Mouse (Mus musculus): ENCODE measurements around the gene Agpat2. TPM values are rescaled to one million over a fixed set of nuclear protein-coding genes. Genes with fewer than 3 reads are reported as not detected.

Gene Agpat2
- polyA plus RNA-seq, 1 experiment from 2014 or later = 32.9 TPM

DNA sequence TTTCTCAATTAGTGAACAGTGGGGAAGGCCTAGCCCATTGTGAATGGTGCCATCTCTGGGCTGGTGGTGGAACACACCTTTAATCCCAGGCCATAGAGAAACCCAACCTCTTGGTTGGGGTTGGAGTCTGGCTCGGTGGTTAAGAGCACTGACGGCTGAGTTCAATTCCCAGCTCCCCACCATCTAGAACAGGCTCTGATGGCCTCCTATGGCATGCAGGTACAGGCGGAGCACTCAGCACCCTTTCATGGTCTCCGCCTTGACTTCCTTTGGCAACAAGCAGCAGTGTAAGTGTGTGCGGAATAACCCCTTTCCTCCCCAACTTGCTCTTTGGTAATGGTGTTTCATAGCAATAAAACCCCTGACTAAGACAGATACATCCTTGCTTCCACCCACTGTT is 34.4 kb upstream of the Agpat2 start:
- H3K4me2 ChIP-seq = peak overlapping the region; percentile 72

DNA sequence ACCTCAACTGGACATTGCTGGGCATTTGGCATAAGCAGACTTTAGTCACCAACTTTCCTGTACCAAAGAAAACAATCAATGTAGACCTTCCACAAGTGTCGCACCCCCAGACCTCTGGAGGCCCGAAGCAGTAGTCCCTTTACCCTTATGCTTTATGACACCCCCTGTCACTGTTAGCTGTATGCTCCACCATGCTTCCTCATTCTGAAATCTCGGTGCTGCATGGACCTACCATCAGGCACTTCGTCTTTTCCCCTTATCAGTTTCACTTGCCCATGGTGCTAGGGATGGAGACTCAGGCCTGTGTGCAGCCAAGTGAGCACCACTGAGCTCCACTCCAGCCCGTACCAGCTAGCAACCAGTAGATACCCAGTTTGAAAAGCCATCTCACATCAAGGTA is 33.8 kb upstream of the Agpat2 start:
- ATAC-seq (ENCODE audit: insufficient read depth) = no peak
- Histone ChIP-seq H3K4me3 (ENCODE audit: low read depth, low read length) (peak overlapping the region; percentile 85), H3K4me1 (ENCODE audit: insufficient read depth) (peaks cover 10% of the 10 kb centered on the region), H3K9ac (peak overlapping the region; percentile 99), H3K9me3 (ENCODE audit: low read depth, low read length) (no peaks in the 10 kb centered on the region), H3K27me3 (ENCODE audit: insufficient read depth, low read length) (no peaks in the 10 kb centered on the region), H3K36me3 (ENCODE audit: insufficient read depth) (peaks cover 50% of the 10 kb centered on the region), H3K4me2 (peak overlapping the region; percentile 72), H3K27ac (ENCODE audit: low read depth) (no peak overlapping the region; the same call in 1 of the 2 replicates)
- TF ChIP-seq CTCF (IDR thresholded peaks at IDR 0.05; ENCODE audit: low read depth) = no peak
- DNase-seq = no peak
- WGBS = 72% methylated on average over 5 of the region's 5 CpGs

More for the DNA sequence above, 34.4 kb upstream of the Agpat2 start:
- no peak for TF ChIP-seq CTCF (IDR thresholded peaks at IDR 0.05; ENCODE audit: low read depth)
- peak overlapping the region; percentile 99 for H3K9ac ChIP-seq
- H3K36me3 ChIP-seq (ENCODE audit: insufficient read depth) = peaks cover 48% of the 10 kb centered on the region
- H3K9me3 ChIP-seq (ENCODE audit: low read depth, low read length) = no peaks in the 10 kb centered on the region
- WGBS = 63% methylated on average over 5 of the region's 5 CpGs
- H3K27ac ChIP-seq (ENCODE audit: low read depth) = no peak overlapping the region
- no peak for DNase-seq
- H3K4me3 ChIP-seq (ENCODE audit: low read depth, low read length) = peak overlapping the region; percentile 85
- ATAC-seq (ENCODE audit: insufficient read depth) = no peak
- H3K27me3 ChIP-seq (ENCODE audit: insufficient read depth, low read length) = no peaks in the 10 kb centered on the region
- peaks cover 10% of the 10 kb centered on the region for H3K4me1 ChIP-seq (ENCODE audit: insufficient read depth)

DNA sequence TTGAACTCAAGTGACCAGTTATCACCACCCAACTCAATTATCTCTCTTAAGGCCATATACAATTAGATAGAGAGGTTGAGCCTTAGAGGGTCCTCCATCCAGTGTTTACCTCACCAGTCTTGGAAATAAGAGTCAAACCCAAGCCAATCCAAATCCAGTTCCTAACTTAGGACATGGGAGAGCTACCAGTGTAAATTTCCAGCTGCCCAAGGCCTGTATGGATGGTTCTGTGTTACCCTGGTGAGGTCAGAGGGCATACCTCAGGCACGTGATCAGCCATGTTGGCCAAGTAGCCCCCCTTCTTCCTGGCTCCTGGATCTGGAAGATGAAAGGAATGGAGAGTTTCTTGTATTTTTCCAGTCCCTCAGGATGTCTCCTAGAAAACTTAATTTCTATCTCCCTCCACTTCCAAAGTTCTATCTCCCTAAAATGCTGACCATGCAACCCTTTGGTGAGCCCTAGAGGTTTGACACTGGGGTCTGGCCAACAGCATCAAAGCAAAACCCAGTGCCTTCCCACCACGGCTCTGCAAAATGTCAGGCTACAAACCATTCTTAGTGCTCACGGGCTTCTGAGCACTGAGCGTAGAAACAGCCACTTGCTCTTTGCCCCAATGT is 33.2 kb upstream of the Agpat2 start:
- peaks cover 50% of the 10 kb centered on the region for H3K36me3 ChIP-seq (ENCODE audit: insufficient read depth)
- H3K9ac ChIP-seq = 0 out of 2 replicates have a peak overlapping the region, but pooled peaks have one; percentile 99
- ATAC-seq (ENCODE audit: insufficient read depth) (no peak), DNase-seq (no peak)
- WGBS = 70% methylated on average over 4 of the region's 4 CpGs
- no peak for TF ChIP-seq CTCF (IDR thresholded peaks at IDR 0.05; ENCODE audit: low read depth)
- H3K9me3 ChIP-seq (ENCODE audit: low read depth, low read length) = no peaks in the 10 kb centered on the region
- H3K27ac ChIP-seq (ENCODE audit: low read depth) = no peak overlapping the region
- peaks cover 10% of the 10 kb centered on the region for H3K4me1 ChIP-seq (ENCODE audit: insufficient read depth)
- peak overlapping the region; percentile 72; the same call in 1 of the 2 replicates for H3K4me2 ChIP-seq
- no peaks in the 10 kb centered on the region for H3K27me3 ChIP-seq (ENCODE audit: insufficient read depth, low read length)
- peak overlapping the region; percentile 85; the same call in 1 of the 2 replicates for H3K4me3 ChIP-seq (ENCODE audit: low read depth, low read length)

DNA sequence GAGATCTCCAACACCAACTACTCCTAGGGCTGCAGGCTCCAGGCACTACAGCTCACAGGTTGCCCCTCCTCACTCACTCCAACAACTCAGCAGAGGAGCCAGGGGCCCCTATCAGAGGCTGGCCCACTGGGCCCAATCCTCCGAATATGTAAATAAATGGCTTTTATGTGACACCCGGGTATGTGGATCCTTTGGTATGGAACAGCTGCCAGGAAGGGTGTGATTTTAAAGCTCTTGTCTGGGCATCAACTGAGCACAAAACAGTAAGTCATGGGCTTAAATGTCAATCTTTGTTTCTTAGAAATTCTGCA is 32.1 kb upstream of the Agpat2 start:
- ATAC-seq (ENCODE audit: insufficient read depth) = no peak
- Histone ChIP-seq H3K9me3 (ENCODE audit: low read depth, low read length) (no peaks in the 10 kb centered on the region), H3K36me3 (ENCODE audit: insufficient read depth) (peaks cover 50% of the 10 kb centered on the region), H3K27me3 (ENCODE audit: insufficient read depth, low read length) (no peaks in the 10 kb centered on the region), H3K4me1 (ENCODE audit: insufficient read depth) (peaks cover 10% of the 10 kb centered on the region), H3K4me2 (no peak overlapping the region), H3K9ac (no peak overlapping the region), H3K4me3 (ENCODE audit: low read depth, low read length) (no peak overlapping the region), H3K27ac (ENCODE audit: low read depth) (no peak overlapping the region)
- WGBS = 25% methylated on average over 2 of the region's 2 CpGs
- no peak for TF ChIP-seq CTCF (IDR thresholded peaks at IDR 0.05; ENCODE audit: low read depth)
- no peak for DNase-seq

DNA sequence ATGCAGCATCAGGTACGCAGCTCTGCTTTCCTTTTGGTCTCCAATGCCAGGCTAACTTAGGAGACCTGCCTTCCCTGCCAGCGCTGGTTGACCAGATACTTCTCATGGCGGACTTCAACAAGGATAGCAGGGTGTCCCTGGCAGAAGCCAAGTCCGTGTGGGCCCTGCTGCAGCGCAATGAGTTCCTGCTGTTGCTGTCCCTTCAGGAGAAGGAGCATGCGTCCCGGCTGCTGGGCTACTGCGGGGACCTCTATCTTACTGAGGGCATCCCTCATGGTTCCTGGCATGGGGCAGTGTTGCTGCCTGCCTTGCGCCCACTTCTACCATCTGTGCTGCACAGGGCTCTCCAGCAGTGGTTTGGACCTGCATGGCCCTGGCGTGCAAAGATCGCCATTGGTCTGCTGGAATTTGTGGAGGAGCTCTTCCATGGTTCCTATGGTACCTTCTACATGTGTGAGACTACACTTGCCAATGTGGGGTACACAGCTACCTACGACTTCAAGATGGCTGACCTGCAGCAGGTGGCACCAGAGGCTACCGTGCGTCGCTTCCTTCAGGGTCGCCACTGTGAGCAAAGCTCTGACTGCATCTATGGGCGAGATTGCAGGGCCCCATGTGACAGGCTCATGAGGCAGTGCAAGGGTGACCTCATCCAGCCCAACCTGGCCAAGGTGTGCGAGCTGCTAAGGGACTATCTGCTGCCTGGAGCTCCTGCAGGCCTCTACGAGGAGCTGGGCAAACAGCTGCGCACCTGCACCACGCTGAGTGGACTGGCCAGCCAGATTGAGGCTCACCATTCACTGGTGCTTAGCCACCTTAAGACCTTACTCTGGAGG is 31.5 kb upstream of the Agpat2 start:
- no peak for ATAC-seq (ENCODE audit: insufficient read depth)

DNA sequence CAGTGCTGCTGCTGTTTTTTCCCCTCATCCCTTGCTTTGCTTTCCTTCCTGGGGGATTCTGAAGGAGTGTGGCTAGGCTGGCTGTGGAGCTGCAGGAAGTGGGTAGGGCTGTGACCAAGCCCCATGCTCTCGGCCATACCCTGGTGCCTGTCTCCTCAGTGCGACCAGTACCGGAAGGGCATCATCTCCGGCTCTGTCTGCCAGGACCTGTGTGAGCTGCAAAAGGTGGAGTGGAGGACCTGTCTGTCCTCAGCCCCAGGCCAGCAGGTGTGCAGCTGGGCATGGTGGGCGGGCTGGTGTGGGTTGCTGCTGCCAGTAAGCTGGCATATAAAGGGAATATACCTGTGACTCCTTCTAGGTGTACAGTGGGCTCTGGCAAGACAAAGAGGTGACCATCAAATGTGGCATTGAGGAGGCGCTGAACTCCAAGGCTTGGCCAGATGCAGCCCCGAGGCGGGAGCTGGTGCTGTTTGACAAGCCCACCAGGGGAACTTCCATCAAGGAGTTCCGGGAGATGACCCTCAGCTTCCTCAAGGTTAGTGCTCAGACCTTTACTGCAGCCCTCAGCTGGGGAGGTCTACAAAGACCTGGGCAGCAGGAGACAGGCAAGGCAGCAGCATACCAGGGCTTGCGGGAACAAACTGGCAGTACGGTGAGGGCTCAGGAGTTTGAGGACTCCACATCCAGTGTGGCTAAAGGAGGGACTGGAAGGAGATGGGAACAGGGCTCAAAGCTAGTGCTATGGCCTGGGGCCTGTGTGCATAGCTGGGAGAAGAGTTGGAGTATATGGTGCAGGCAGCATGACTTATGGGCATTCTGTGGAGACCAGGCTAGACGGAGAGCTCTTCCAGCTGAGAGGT is 30.6 kb upstream of the Agpat2 start:
- H3K9ac ChIP-seq = no peak overlapping the region

More for the DNA sequence above, 31.5 kb upstream of the Agpat2 start:
- Histone ChIP-seq H3K9ac (no peak overlapping the region), H3K4me3 (ENCODE audit: low read depth, low read length) (no peak overlapping the region), H3K4me1 (ENCODE audit: insufficient read depth) (peaks cover 10% of the 10 kb centered on the region), H3K27ac (ENCODE audit: low read depth) (peak overlapping the region; percentile 18; the same call in 1 of the 2 replicates), H3K27me3 (ENCODE audit: insufficient read depth, low read length) (no peaks in the 10 kb centered on the region), H3K36me3 (ENCODE audit: insufficient read depth) (peaks cover 50% of the 10 kb centered on the region), H3K4me2 (no peak overlapping the region), H3K9me3 (ENCODE audit: low read depth, low read length) (no peaks in the 10 kb centered on the region)
- WGBS = 68% methylated on average over 21 of the region's 21 CpGs
- TF ChIP-seq CTCF (IDR thresholded peaks at IDR 0.05; ENCODE audit: low read depth) = no peak
- DNase-seq = peak; percentile 35

More for the DNA sequence above, 30.6 kb upstream of the Agpat2 start:
- H3K27me3 ChIP-seq (ENCODE audit: insufficient read depth, low read length) = no peaks in the 10 kb centered on the region
- H3K4me2 ChIP-seq = no peak overlapping the region
- 53% methylated on average over 12 of the region's 12 CpGs for WGBS
- DNase-seq = peak; percentile 44
- H3K4me1 ChIP-seq (ENCODE audit: insufficient read depth) = peaks cover 10% of the 10 kb centered on the region
- no peak overlapping the region for H3K4me3 ChIP-seq (ENCODE audit: low read depth, low read length)
- TF ChIP-seq CTCF (IDR thresholded peaks at IDR 0.05; ENCODE audit: low read depth) = no peak
- H3K27ac ChIP-seq (ENCODE audit: low read depth) = peak overlapping the region; percentile 18; the same call in 1 of the 2 replicates
- H3K36me3 ChIP-seq (ENCODE audit: insufficient read depth) = peaks cover 50% of the 10 kb centered on the region
- H3K9me3 ChIP-seq (ENCODE audit: low read depth, low read length) = no peaks in the 10 kb centered on the region
- peak; percentile 23; the same call in 1 of the 2 replicates for ATAC-seq (ENCODE audit: insufficient read depth)

Measured in lung, embryonic 14.5 days (tissue).